Mouse (Mus musculus) gastrocnemius, postnatal 14 days (tissue): Measurements from ENCODE around the gene Zfp384. TPM values are rescaled to one million over a fixed set of nuclear protein-coding genes. Genes with fewer than 3 reads are reported as not detected.
"Not testable (repeated sequence)": the region's sequence is repeated elsewhere in the genome, so short reads cannot be mapped to it uniquely, and the experiment has no call there.

Experiments used
- DNase-seq: peaks from one replicate; pipeline ENCODE4 v3.0.0; 2021; ENCODE audit warnings: mixed read lengths
- intact Hi-C: fragments of 180-260 bp; cut with DNase I; formaldehyde crosslinking; loops from one replicate; pipeline ENCODE4 v1.15.1; 2025; ENCODE audit warnings: low total_unique reads
- total RNA-seq, 2 experiments: library from RNA; stranded (reverse); gene quantifications; 2 replicates each; pipeline ENCODE4 v1.2.3; 2021

The Zfp384 gene
- total RNA-seq, 2 experiments from 2014 or later: 20.1 to 20.7 TPM

DNA sequence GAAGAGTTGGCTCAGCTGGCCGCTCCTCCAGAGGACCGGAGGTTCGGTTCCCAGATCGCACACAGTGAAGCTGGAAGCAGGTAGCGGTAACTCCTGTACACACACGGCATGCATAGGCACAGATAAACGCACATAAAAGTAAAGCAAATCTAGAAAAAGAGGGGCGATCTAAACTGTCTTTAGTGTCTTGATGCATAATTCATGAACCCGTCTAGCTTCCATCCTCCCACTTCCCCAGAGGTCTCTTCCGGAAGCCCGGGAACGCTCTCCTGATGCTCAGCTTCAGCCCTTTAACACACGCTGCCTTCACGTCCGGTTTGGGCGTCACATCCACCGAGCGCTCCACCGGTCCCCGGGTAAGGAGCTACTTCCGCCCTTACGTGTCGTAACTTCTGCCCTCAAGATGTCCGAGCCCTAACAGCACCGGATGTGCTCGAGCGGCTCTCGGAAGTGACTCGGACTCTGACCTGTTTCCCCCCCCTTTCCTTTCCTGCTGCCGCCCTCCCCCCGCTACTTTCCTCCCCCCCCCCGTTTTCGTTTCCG lies 288 bp upstream of the Zfp384 start:
- intact Hi-C loops: no loop called here
- DNase-seq: peak; percentile 97

DNA sequence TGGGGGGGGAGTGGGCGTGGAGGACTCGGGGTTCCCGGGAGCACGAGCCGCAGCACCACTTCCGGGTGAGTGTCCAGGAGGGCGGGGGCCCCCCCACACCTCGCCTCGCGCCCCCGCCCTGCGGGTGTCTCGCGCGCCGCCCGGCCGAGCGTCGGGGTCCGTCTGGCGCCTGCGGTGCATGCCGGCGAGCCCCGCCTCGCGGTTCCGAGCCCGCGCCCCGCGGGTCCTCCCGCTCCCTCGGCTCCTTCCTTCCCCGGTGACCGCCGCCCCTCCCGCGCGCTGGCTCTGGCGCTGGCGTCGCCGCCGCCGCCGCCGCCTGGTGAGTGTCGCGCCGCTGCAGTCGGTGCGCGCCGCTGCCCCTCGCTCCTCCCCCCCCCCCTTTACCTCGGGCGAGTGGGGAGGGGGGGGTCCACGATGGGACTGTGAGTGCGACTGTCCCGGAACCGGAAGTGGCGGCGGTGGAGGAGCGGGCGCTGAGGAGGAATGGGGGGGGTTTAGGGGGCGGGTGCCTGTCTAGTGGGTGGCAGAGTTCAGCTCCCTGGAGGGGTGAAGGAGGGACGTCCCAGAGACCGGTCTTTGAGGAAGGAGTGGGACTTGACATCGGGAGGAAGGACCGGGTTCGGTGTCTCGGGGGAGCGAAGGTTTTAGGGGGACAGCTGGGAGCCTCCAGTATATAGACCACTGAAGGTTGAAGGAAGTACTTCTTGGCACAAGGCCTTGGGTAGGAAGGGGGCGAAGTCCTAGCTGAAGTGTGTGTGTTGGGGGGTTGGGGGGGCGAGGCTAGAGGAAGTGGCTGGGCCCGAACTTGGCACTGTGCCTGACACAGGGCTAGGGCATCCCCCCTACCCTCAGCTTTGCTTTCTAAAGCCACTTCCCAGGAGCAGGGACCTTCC lies 482 bp downstream of the Zfp384 start:
- peak; percentile 90 for DNase-seq
- intact Hi-C loops: no loop called here

DNA sequence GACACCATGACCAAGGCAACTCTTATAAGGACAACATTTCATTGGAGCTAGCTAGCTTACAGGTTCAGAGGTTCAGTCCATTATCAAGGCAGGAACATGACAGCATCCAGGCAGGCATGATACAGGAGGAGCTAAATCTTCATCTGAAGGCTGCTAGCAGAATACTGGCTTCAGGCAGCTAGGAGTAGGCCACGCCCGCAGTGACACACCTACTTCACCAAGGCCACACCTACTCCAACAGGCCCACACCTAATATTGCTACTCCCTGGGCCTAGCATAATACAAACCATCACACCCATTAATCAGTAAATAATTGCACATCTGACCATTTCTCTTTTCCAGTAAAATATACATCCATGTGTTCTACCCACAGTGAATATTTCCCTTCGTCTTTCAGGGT lies 8.7 kb downstream of the Zfp384 start:
- intact Hi-C loops: no loop called here

DNA sequence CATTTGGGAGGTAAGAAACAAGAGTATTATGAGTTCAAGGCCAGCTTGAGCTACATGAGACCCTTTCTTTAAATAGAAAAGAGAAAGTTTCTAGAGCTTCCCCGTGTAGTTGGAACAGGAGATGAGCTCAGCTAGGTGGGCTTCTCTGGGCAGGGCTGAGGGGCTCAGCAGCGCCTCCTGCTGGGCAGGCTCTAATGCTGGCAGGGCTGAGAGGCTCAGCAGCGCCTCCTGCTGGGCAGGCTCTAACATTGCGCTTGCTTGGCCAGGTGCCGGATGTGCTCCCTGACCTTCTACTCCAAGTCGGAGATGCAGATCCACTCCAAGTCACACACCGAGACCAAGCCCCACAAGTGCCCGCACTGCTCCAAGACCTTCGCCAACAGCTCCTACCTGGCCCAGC lies 21.6 kb downstream of the Zfp384 start:
- peak; percentile 62 for DNase-seq

More for the DNA sequence above, 8.7 kb downstream of the Zfp384 start:
- DNase-seq: no peak

DNA sequence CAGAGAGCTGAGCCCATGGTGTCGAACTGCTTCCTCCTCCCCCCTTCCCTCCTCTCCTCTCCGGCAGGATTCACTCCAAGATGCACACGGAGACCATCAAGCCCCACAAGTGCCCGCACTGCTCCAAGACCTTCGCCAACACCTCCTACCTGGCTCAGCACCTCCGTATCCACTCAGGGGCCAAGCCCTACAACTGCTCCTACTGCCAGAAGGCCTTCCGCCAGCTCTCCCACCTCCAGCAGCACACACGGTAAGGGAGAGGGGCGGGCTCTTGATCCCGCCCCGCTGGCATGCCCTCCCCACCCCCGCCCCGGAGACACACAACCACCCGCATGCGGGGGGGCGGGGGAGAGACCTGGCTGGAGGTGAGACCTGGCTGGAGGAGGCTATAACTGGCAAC lies 22.7 kb downstream of the Zfp384 start:
- intact Hi-C loops: no loop called here
- DNase-seq: no peak

More for the DNA sequence above, 21.6 kb downstream of the Zfp384 start:
- intact Hi-C loops: not testable (repeated sequence)

DNA sequence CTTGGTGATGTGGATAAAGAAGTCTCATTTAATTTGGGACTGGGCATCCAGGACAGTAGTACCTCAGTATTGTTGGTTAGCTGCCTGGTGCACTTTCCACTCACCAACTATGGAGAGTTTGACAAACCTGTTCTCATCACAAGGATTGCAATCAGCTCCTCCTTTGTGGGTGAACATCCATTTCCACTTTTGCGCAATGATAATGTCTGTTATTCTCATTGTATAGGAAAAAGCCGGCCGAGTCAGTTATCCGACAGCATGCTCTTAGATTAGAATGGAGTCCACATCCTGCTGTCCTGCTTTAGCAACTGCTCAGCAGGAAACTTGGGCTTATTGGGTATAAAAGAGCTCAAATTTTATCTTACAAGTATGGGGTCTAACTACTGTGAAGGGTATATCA lies 29.7 kb downstream of the Zfp384 start:
- intact Hi-C loops: no loop called here
- DNase-seq: no peak

DNA sequence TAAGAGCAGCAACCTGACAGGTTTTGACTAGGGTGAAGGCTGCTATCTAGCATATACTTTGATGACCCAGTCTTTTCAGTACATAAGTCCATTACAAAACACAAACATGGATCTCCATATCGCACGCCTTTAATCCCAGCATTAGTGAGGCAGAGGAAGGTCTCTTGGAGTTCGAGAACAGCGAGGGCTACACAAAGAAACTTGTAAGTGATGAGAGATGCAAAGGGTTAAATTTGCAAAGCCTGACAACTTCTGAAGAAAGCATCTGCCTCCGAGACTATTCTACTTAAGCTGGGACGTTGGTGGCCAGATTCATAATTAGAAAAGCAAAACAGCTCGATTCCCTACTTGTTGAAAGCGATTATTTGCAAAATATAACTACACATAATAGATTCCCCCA lies 30.2 kb downstream of the Zfp384 start:
- intact Hi-C loops: no loop called here
- no peak for DNase-seq

DNA sequence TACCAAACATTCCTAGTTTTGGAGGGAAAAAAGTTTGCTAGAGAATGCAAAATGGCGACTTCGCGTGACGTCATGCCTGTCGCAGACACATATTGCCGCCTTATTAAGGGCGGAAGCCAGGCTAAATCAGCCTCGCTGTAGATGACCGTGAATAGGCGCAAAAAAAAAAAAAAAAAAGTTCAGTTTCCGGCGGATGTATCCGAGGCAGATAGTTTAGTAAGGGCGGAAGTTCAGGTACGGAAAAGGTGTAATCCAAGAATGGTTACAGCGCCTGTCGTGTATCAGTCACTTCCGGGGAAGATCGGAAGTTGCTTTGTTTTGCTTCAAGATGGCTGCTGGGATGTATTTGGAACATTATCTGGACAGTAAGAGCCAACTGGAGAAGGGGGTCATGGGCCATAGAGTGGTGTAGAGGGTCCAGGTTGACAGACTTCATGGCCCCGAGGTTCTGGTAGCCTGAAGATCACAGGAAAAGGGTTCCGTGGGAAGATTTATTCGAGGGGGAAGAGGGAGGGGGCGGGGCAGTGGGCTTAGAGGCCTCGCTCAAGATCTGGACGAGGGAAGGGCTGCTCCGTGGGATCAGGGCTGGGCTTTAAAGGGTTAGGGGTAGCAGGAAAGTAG lies 30.7 kb downstream of the Zfp384 start, which contains the start of gene Ing4:
Ing4 (plus strand) TSS at position 228 of the 621 bp plus-strand sequence.
- intact Hi-C loops: no loop called here
- peak; percentile 89 for DNase-seq

DNA sequence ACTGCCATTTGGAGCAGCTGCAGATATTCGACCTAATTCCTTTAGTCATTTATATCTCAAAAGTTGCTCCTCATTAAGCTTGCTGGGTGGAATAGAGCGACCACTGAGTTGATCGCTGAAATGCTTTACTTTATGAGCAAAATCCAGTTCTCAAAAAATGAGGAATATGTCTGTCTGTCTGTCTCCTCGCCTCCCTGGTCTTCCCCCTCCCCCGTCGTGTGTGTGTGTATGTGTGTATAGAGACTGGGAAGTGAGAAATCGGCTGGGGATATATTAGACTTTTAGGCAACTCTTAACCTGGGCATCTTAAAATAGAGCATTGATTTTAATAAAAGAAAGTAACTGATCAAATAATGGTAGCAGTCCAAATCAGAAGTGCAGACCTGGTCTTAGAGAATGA lies 31.3 kb downstream of the Zfp384 start:
- intact Hi-C loops: no loop called here
- DNase-seq: no peak

DNA sequence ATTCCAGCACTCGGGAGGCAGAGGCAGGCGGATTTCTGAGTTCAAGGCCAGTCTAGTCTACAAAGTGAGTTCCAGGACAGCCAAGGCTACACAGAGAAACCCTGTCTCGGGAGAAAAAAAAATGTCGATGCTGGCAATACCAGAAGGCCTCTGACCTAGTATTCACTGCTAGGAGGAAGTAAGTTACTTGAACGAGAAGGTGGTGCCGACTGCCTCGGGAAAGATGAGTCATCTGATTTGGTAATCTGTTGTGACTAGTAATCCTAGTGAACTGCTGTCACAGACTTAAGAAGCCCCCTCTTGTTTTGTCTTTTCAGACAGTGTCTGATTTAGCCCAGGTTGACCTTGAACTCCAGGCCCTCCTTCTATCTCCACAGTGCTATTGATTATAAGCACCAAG lies 32.1 kb downstream of the Zfp384 start:
- DNase-seq: no peak
- intact Hi-C loops: no loop called here

DNA sequence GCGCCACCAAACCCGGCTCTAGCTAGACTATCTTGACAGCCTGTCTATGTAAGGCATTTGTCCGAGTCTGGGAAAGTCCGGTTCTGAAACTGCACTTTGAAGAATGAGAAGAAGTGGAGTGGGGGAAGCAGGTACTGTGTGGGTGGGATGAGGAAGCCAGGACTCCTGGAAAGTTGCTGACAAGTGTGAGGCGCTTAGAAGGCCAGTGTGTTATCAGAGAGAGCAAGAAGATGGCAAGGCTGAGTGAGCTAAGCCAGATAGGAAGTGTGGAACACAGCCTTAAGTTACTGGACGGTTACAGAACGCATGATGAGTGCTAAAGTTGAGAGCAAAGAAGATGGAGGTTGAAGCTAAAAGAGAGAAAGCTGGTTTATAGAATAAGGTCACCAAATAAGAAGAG lies 33.1 kb downstream of the Zfp384 start:
- no peak for DNase-seq
- intact Hi-C loops: no loop called here

DNA sequence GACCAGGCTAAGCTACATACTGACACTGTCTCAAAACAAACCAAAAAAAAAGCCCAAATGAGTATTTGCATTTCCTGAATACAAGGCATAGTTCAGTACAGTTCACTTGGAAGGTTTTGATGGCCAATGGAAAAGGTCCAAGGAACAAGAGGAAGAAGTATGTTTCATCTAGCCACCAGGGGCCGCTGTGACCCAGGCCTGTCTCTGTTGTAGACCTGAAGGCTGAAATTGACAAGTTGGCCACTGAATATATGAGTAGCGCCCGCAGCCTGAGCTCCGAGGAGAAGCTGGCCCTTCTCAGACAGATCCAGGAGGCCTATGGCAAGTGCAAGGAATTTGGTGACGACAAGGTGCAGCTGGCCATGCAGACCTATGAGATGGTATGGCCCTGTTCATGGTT lies 37.7 kb downstream of the Zfp384 start:
- DNase-seq: peak; percentile 86
- intact Hi-C loops: loop anchor here (2.0 kb wide), 1 partner anchor 38 kb away; no protein-coding TSS in a partner anchor

DNA sequence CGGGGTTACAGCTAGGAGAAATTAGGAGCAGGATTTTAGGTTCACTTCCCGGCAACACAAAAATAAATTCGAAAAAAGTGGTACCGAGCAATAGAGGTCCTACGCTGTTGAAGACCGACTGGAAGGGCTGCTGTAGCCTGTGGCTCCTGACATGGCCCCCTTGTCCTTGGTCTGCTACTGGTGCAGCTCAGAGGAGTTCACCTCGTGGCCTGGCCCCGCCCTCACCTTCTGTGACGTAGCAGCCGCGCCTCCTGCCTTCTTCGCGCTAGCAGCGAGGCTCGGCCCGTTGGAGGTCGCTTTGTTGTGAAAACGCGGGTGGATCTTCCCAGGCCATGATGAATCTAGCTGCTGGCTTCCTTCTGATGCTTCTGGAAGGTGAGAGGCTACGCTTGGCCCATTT lies 40.7 kb downstream of the Zfp384 start, which contains the start of gene Acrbp:
Acrbp (plus strand) TSS at position 12 of the 400 bp plus-strand sequence.
- intact Hi-C loops: no loop called here

DNA sequence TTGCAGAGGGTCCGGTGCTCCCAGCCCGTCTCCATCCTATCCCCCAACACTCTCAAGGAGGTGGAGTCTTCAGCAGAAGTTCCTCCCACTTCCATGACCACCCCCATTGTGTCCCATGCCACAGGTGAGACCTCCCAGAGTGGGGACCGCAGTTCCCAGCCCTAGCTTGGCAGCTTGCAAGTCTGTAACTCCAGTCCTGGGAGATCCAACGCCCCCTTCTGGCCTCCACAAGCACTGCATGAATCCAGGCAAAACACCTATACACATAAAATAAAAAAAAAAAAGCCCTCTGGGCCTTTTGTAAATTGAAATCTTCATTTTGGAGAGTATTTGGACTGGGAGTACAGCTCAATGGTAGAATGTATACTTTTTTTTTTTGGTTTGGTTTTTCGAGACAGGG lies 42.3 kb downstream of the Zfp384 start:
- intact Hi-C loops: no loop called here
- DNase-seq: no peak

More for the DNA sequence above, 40.7 kb downstream of the Zfp384 start, which contains the start of gene Acrbp:
- DNase-seq: no peak

DNA sequence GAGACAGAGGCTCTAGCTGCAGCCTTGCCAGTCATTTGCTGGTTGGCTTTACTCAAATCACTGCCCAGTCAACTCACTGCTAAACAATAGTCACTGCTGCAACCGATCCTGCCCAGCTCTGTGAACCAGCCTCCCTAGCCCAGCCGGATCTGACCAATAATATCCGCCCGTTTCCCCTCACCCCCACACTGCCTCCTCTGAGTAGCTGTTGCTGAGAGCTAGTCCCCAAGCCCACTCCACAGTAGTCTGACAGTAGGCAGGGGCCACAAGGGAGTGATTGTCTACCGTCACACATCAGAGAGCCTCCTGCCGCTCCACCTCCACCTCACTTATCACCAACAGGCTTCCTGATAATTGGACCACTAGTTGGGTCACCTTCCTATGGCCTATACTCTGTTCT lies 52.5 kb downstream of the Zfp384 start:
- no peak for DNase-seq
- intact Hi-C loops: no loop called here

DNA sequence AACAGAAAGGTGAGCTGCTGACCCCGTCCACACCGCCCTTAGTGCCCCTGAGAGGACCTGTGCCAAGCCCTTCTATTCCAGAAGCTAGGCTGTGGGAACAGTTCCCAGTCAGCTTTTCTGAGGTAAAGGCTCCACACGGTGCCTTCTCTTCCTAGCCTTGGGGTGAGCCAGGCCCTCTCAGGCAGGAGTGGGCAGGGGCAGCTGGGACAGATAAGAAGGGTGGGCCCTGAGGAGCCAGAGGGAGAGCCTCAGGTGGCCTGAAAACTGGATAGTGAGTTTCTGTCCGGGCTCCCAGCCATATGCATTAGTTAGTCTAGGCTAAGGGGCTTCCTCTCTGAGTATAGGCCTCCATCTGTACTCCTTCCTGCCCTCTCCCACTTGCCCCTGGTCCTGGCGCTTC lies 53.6 kb downstream of the Zfp384 start:
- no peak for DNase-seq
- intact Hi-C loops: no loop called here

DNA sequence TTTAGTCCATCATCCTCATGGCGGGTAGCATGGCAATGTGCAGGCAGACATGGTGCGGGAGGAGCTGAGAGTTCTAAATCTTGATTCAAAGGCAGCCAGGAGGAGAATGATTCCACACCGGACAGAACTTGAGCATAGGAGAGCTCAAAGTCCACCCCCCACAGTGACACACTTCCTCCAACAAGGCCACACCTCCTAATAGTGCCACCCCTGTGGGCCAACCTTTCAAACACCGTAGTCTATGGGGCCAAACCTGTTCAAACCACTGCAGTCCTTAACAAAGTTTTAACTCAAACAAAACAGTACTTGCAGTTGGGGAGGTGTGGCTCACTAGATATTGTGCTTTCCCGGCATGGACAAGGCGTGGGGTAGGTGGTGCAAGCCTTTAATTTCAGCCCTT lies 55.0 kb downstream of the Zfp384 start:
- no peak for DNase-seq
- intact Hi-C loops: no loop called here

DNA sequence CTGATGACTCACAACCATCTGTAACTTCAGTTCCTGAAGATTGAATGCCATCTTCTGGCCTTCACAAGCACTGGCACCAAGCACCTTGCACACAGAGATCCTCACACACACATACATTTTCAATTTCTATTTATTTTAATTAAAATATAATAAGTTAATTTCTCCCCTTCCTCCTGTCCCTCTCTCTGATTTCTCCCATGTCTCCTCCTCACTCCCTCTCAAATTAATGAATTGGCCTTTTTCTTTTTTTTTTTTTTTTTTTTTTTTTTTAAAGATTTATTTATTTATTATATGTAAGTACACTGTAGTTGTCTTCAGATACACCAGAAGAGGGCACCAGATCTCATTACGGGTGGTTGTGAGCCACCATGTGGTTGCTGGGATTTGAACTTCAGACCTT lies 56.3 kb downstream of the Zfp384 start:
- DNase-seq, intact Hi-C loops: not testable (repeated sequence)

DNA sequence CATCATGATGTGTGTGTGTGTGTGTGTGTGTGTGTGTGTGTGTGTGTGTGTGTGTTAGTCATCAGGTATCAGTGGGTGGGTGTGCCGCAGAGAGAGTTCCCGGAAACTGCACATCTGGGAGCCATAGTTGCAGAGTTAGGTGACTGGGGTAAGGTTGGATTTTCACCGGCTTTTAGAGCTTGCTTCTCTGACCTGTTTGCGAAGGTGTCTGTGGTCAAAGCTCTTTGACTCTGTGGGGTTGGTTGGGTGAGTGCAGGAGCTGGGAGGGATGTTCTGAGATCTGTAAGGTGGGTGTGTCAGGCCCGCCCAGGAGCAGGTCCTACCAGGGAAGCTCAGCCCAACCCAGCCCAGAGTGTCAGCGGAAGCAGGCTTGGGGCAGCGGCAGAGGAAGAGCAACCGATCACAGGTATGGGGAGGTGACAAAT lies 58.6 kb downstream of the Zfp384 start, which contains the start of gene Lpar5:
Lpar5 (plus strand) TSS at position 350 of the 425 bp plus-strand sequence.
- DNase-seq: no peak
- intact Hi-C loops: no loop called here

DNA sequence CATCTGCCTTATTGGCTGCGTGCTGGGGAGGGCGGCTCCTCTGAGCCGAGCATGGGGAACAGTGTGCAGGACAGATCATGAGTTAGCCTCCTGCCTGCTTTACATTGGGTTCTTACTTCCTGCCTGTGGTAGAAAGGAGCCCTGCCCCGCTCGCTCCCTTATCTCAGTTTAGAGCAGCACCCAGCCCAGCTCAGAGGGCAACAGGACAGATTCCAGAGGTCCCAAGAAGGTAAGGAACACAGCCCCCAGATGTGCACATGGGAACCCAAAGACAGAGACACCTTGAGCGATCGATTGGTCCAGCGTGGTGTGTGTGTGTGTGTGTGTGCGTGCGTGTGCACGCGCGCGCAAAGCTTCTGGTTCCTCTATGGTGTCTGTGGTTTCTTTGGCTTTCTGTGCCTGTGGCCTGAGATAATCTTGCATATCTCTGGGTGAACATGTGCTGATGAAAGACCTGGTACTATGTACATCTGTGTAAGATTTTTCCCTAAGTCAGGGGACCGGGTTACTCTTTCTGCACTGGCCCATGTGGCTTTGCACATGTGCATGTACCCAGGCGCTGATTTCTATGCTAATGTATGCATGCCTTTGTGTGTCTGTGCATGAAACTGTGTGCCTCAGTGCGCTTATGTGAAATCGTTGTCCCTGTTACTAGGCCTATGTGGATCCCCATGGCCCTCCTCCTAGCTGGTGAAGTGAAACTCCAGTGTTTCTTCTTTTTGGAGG lies 62.4 kb downstream of the Zfp384 start:
- DNase-seq: no peak
- intact Hi-C loops: no loop called here
